Mouse (Mus musculus): ENCODE measurements around the gene Fbrsl1. TPM values are rescaled to one million over a fixed set of nuclear protein-coding genes. Genes with fewer than 3 reads are reported as not detected.

Fbrsl1 gene
- polyA plus RNA-seq, 1 experiment from 2014 or later = 6.6 TPM

DNA sequence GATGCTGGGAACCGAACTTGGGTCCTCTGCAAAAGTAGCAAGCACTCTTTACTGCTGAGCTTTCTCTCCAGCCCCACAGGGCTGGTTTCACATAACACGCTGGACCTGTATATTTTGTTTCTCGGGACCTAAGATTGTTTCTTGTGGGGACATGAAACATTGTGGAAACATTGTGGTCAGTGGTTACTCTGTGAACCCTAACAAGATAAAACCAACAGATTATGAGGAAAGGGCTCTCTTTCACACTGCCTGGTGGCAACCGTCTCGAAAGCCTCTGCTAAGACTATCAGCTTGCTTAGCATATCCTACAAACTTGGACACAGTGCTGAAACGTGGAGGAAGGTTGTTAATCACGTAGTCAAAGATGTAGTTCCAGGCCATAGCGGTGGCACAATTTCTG is 101.3 kb downstream of the Fbrsl1 start:
- no peak overlapping the region for H3K27ac ChIP-seq
- ATAC-seq (replicated peaks; ENCODE audit: insufficient number of reproducible peaks, insufficient read depth, low FRiP score, low read depth) = no peak
- no peak overlapping the region for H3K4me2 ChIP-seq
- WGBS = 71% methylated on average over 8 of the region's 8 CpGs
- no peaks in the 10 kb centered on the region for H3K36me3 ChIP-seq
- H3K27me3 ChIP-seq = peaks cover 39% of the 10 kb centered on the region
- H3K9ac ChIP-seq = no peak overlapping the region
- no peak overlapping the region for H3K4me3 ChIP-seq
- H3K9me3 ChIP-seq (replicated peaks) = no peaks in the 10 kb centered on the region
- peaks cover 12% of the 10 kb centered on the region for H3K4me1 ChIP-seq (replicated peaks)

DNA sequence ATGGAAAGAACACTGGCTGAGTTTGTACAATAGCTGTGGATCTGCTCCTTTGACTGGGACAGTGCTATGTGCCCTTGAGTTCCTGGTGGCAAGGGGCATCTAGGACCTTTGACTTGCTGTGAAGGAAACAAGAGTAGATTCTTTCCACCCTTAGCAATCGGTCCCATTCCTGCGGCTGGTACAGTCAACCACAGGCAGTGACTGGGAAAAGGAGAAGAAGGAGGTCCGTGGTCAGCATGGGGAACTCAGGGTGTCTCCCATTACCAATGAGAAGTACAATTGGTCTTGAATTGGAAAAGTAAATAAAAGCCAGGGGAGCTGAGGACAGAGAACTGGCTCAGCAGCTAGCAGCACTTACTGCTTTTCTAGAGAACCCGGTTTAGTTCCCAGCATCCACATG is 102.8 kb downstream of the Fbrsl1 start:
- H3K36me3 ChIP-seq = no peaks in the 10 kb centered on the region
- peaks cover 12% of the 10 kb centered on the region for H3K4me1 ChIP-seq (replicated peaks)
- H3K27ac ChIP-seq = no peak overlapping the region
- H3K9me3 ChIP-seq (replicated peaks) = no peaks in the 10 kb centered on the region
- no peak overlapping the region for H3K4me2 ChIP-seq
- WGBS = 81% methylated on average over 4 of the region's 4 CpGs
- no peak for ATAC-seq (replicated peaks; ENCODE audit: insufficient number of reproducible peaks, insufficient read depth, low FRiP score, low read depth)
- no peak overlapping the region for H3K4me3 ChIP-seq
- H3K9ac ChIP-seq = no peak overlapping the region
- peaks cover 51% of the 10 kb centered on the region for H3K27me3 ChIP-seq

DNA sequence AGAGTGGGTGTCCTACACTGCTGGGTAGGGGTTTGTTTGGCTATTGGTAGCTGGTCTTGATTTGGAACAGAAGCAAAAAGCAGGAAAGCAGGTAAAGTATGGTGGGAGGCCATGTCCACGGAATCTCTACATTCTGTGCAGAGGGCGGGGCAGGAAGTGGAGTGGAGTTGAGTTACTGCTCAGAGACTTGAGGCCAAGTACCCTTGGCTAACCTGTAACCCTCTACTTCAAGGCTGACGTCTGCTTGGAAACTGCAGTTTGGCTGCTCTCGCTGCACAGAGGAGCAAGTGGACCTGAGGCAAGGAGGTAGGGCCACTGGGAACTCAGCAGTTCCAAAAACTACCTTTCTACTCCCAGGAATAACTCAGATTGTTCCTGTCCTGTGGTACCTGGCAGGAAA is 103.8 kb downstream of the Fbrsl1 start, which contains the start of gene Lrcol1:
Gene Lrcol1, plus strand, starts transcription at position 207 of the 400 bp plus-strand sequence.
- Histone ChIP-seq H3K9me3 (replicated peaks) (no peaks in the 10 kb centered on the region), H3K4me1 (replicated peaks) (peaks cover 12% of the 10 kb centered on the region), H3K4me2 (no peak within 1 kb of the TSS), H3K36me3 (no peaks in the 10 kb centered on the region), H3K27me3 (peaks cover 51% of the 10 kb centered on the region), H3K27ac (no peak within 1 kb of the TSS), H3K9ac (no peak within 1 kb of the TSS), H3K4me3 (no peak within 1 kb of the TSS)
- ATAC-seq (replicated peaks; ENCODE audit: insufficient number of reproducible peaks, insufficient read depth, low FRiP score, low read depth) = no peak
- 66% methylated on average over 4 of the region's 4 CpGs for WGBS

DNA sequence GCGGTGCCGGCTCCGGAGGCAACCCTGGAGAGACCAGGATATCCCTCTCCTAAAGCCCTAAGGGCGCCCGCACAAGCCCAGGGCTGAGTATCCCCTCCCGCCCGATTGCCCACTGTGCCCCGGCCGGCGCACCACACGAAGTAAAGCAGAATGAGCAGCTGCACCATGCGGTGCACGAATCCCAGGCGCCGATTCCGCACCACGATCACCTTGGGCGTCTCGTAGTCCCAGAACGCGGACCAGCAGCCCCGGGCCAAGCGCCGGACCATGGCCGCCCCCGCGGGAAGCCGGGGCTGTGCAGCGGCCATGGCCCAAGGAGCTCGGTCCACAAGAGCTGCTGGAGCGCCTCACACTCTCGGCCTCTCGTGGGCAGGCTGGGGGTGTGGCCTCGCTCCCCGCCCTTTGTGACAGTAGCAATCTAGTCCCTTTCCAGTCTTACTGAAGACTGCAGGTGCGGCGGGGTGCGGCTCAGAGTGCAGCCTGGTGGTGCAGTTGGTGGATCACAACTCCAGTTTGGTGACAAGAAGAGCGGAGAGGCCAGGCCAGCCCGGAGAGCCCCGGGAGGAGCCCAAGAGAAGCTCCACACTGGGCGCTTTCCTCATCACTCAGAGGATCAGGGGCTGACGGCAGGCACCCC is 105.5 kb downstream of the Fbrsl1 start, which contains the start of gene P2rx2:
Gene P2rx2, minus strand, starts transcription at position 565 of the 637 bp plus-strand sequence.
- peaks cover 51% of the 10 kb centered on the region for H3K27me3 ChIP-seq
- H3K4me2 ChIP-seq = peak within 1 kb of the TSS; percentile 91
- no peaks in the 10 kb centered on the region for H3K36me3 ChIP-seq
- WGBS = 2% methylated on average over 43 of the region's 43 CpGs
- peak within 1 kb of the TSS; percentile 51 for H3K9ac ChIP-seq
- H3K9me3 ChIP-seq (replicated peaks) = no peaks in the 10 kb centered on the region
- H3K27ac ChIP-seq = no peak within 1 kb of the TSS
- peak within 1 kb of the TSS; percentile 51 for H3K4me3 ChIP-seq
- ATAC-seq (replicated peaks; ENCODE audit: insufficient number of reproducible peaks, insufficient read depth, low FRiP score, low read depth) = peak; percentile 50; the same call in 1 of the 2 replicates
- peaks cover 16% of the 10 kb centered on the region for H3K4me1 ChIP-seq (replicated peaks)

DNA sequence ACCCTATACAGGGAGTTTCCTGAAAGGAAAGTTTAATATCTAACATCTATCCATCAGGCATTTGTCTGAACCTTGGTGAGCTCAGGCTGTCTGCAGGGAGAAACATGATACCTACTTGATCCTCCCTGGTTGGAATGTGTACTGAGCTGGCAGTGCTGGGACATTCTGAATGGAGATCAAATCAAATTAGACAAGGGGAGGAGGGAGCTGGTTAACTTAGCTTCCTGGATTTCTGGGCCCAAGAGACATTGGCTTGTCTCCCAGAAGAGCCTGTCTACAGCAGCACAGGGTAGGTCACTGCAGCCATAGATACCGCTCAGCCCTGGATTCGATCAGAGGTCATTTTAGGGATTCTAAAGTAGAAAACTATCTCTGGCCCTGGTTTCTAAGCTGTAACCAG is 109.5 kb downstream of the Fbrsl1 start:
- Histone ChIP-seq H3K4me2 (no peak overlapping the region), H3K36me3 (peaks cover 26% of the 10 kb centered on the region)

DNA sequence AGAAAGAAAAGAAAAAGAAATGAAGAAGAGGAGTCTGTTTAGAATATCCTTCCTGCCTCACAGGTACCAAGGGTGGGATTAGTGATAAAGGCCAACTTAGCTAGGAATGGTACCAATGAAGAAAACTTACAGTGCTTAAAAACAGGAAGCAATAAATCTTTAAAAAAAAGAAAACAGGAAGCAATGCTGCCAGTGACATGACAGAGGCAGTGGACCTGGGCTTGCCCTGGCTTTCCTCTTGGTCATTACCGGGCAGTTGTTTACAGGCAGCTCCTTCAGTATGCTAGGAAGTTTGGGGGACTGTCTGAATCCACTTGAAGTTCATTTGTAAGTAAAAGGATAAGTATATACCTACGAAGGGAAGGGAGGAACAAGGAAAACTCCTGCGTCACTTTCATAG is 117.8 kb downstream of the Fbrsl1 start:
- Histone ChIP-seq H3K4me1 (replicated peaks) (no peaks in the 10 kb centered on the region), H3K36me3 (peaks cover 65% of the 10 kb centered on the region), H3K4me3 (no peak overlapping the region), H3K4me2 (no peak overlapping the region), H3K27ac (no peak overlapping the region), H3K9me3 (replicated peaks) (no peaks in the 10 kb centered on the region), H3K27me3 (no peaks in the 10 kb centered on the region), H3K9ac (no peak overlapping the region)
- no peak for ATAC-seq (replicated peaks; ENCODE audit: insufficient number of reproducible peaks, insufficient read depth, low FRiP score, low read depth)
- 83% methylated on average over 3 of the region's 3 CpGs for WGBS

More for the DNA sequence above, 109.5 kb downstream of the Fbrsl1 start:
- H3K9ac ChIP-seq = no peak overlapping the region
- H3K9me3 ChIP-seq (replicated peaks) = no peaks in the 10 kb centered on the region
- H3K27ac ChIP-seq = no peak overlapping the region
- H3K27me3 ChIP-seq = peaks cover 30% of the 10 kb centered on the region
- peaks cover 16% of the 10 kb centered on the region for H3K4me1 ChIP-seq (replicated peaks)
- WGBS = 65% methylated on average over 2 of the region's 2 CpGs
- no peak overlapping the region for H3K4me3 ChIP-seq
- ATAC-seq (replicated peaks; ENCODE audit: insufficient number of reproducible peaks, insufficient read depth, low FRiP score, low read depth) = no peak

DNA sequence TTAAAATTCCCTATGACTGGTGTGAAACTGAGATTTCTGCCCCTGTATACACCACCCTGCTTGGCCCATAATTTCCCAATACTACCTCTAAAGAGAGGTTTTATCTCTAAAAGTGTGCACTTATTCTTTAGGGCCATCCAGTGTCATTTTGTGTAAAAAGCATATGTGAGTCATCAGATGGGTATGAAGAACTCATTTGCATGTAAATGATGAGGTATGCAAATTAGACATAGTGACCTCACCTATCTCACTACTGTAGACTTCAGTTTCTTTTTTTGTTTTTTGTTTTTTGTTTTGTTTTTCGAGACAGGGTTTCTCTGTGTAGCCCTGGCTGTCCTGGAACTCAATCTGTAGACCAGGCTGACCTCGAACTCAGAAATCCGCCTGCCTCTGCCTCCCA is 135.2 kb downstream of the Fbrsl1 start:
- Histone ChIP-seq H3K36me3 (peaks cover 43% of the 10 kb centered on the region), H3K4me1 (replicated peaks) (no peaks in the 10 kb centered on the region), H3K9me3 (replicated peaks) (no peaks in the 10 kb centered on the region), H3K4me2 (no peak overlapping the region), H3K9ac (no peak overlapping the region), H3K4me3 (no peak overlapping the region), H3K27ac (no peak overlapping the region), H3K27me3 (no peaks in the 10 kb centered on the region)
- whole genome bisulfite sequencing = 87% methylated on average over 3 of the region's 3 CpGs
- no peak for ATAC-seq (replicated peaks; ENCODE audit: insufficient number of reproducible peaks, insufficient read depth, low FRiP score, low read depth)

Other genes with a start within 250 kb of the Fbrsl1 start
- 16.8 and 19.9 TPM in 2 replicates for gene Ankle2, start 217.5 kb downstream of the Fbrsl1 start, polyA plus RNA-seq (2015; fragmentation: Nextera tagmentation; extraction: Ambion mirVana)
- 40.2 and 49.7 TPM in 2 replicates for gene Pgam5, start 178.6 kb downstream of the Fbrsl1 start, polyA plus RNA-seq (2015; fragmentation: Nextera tagmentation; extraction: Ambion mirVana)
- gene Pxmp2, start 162.3 kb downstream of the Fbrsl1 start, polyA plus RNA-seq (2015; fragmentation: Nextera tagmentation; extraction: Ambion mirVana) = 17.6 and 23.9 TPM in 2 replicates
- 13.0 and 17.3 TPM in 2 replicates for gene Pole, start 162.2 kb downstream of the Fbrsl1 start, polyA plus RNA-seq (2015; fragmentation: Nextera tagmentation; extraction: Ambion mirVana)
- 0.50 and 0.68 TPM in 2 replicates for gene P2rx2, start 105.3 kb downstream of the Fbrsl1 start, polyA plus RNA-seq (2015; fragmentation: Nextera tagmentation; extraction: Ambion mirVana)
- not detected in 2 replicates for gene Lrcol1, start 103.8 kb downstream of the Fbrsl1 start, polyA plus RNA-seq (2015; fragmentation: Nextera tagmentation; extraction: Ambion mirVana)
- gene Galnt9, start 95.9 kb upstream of the Fbrsl1 start, polyA plus RNA-seq (2015; fragmentation: Nextera tagmentation; extraction: Ambion mirVana) = 0.05 and 0.33 TPM in 2 replicates
- gene Noc4l, start 204.9 kb upstream of the Fbrsl1 start, polyA plus RNA-seq (2015; fragmentation: Nextera tagmentation; extraction: Ambion mirVana) = 24.1 and 39.4 TPM in 2 replicates
- gene Ddx51, start 204.9 kb upstream of the Fbrsl1 start, polyA plus RNA-seq (2015; fragmentation: Nextera tagmentation; extraction: Ambion mirVana) = 11.2 and 11.8 TPM in 2 replicates

Measured in heart, embryonic 15.5 days (tissue).